Mouse (Mus musculus) CH12.LX (cell line): Measurements from ENCODE around the gene Abhd11.

Experiments
- CHD2 ChIP-seq: IDR thresholded peaks from 2 replicates; pipeline ENCODE4 v1.6.1; 2011; ENCODE audit warnings: low read length, improper control_type of control experiment
- CTCF ChIP-seq, 2 experiments: IDR thresholded peaks in 1 of 2; conservative IDR thresholded peaks in 1 of 2; 2 replicates each; pipeline ENCODE4 v1.5.1; 2011 to 2012; ENCODE audit warnings: low read depth in 2 of 2, low read length in 2 of 2, improper control_type of control experiment in 1 of 2, inconsistent platforms in 1 of 2, mild to moderate bottlenecking in 1 of 2, moderate library complexity in 1 of 2
- EP300 ChIP-seq: IDR thresholded peaks from 2 replicates; pipeline ENCODE4 v1.6.1; 2011; ENCODE audit warnings: low read length, improper control_type of control experiment
- MXI1 ChIP-seq: IDR thresholded peaks from 2 replicates; pipeline ENCODE4 v1.6.1; 2011; ENCODE audit warnings: mild to moderate bottlenecking, low read depth, low read length, improper control_type of control experiment
- NELFE ChIP-seq: IDR thresholded peaks from 2 replicates; pipeline ENCODE4 v1.6.1; 2011; ENCODE audit warnings: low read depth, low read length, improper control_type of control experiment
- NRF1 ChIP-seq: IDR thresholded peaks from 2 replicates; pipeline ENCODE4 v1.6.1; 2014; ENCODE audit warnings: low read depth, mild to moderate bottlenecking, inconsistent platforms, low read length, improper control_type of control experiment, moderate library complexity
- PAX5 ChIP-seq: IDR thresholded peaks from 2 replicates; pipeline ENCODE4 v1.6.1; 2012; ENCODE audit warnings: low read length, inconsistent platforms, mixed read lengths
- POLR2A ChIP-seq: IDR thresholded peaks from 2 replicates; pipeline ENCODE4 v1.6.1; 2011; ENCODE audit warnings: low read depth, mild to moderate bottlenecking, improper control_type of control experiment, low read length
- POLR2AphosphoS2 ChIP-seq: IDR thresholded peaks from 2 replicates; pipeline ENCODE4 v1.6.1; 2011; ENCODE audit warnings: low read depth, low read length, improper control_type of control experiment
- SIN3A ChIP-seq: IDR thresholded peaks from 2 replicates; pipeline ENCODE4 v1.6.1; 2012; ENCODE audit warnings: low read length, improper control_type of control experiment, inconsistent platforms
- TBP ChIP-seq: conservative IDR thresholded peaks from 2 replicates; pipeline ENCODE4 v1.6.1; 2011; ENCODE audit warnings: low read depth, low read length, improper control_type of control experiment
- ZC3H11A ChIP-seq: IDR thresholded peaks from 2 replicates; pipeline ENCODE4 v1.6.1; 2012; ENCODE audit warnings: low read depth, mild to moderate bottlenecking, inconsistent platforms, low read length, improper control_type of control experiment
- ZMIZ1 ChIP-seq: IDR thresholded peaks from 2 replicates; pipeline ENCODE4 v1.6.1; 2012; ENCODE audit warnings: low read depth, mild to moderate bottlenecking, inconsistent platforms, low read length, improper control_type of control experiment
- ZNF384 ChIP-seq: IDR thresholded peaks from 2 replicates; pipeline ENCODE4 v1.6.1; 2012; ENCODE audit warnings: low read depth, low read length, improper control_type of control experiment, inconsistent platforms

DNA sequence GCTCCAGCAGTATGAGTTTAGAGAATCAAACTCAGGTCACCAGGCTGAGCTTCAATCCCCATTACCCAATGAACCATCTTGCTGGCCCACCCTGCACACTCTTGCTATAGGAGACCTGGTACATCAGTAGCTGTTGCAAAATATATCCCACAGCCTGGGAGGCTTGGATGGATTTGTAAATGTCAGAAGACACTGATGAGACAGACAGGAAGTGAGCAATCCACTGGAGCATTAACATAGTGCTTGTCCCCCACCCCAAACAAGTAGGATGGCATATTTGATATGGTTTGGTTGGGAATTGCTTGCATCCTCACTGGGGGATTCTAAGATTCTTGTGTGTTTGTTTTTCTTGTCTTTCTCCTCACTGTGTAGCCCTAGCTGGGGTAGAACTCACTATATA lies 35.9 kb upstream of the Abhd11 start:
- TF ChIP-seq POLR2A (no peak), TBP (no peak), EP300 (no peak), MXI1 (no peak), CTCF (conservative IDR thresholded peaks at IDR 0.05 in 1 of 2, IDR thresholded peaks at IDR 0.05 in 1 of 2; ENCODE audit: low read depth in 2 of 2, low read length in 2 of 2) (no peak), NRF1 (no peak), CHD2 (no peak), SIN3A (no peak), NELFE (no peak), ZC3H11A (no peak), PAX5 (no peak), POLR2AphosphoS2 (no peak), ZNF384 (no peak), ZMIZ1 (no peak)
